Comparison of ENCODE assay signal across 8 mouse cellular contexts in the genomic region with DNA sequence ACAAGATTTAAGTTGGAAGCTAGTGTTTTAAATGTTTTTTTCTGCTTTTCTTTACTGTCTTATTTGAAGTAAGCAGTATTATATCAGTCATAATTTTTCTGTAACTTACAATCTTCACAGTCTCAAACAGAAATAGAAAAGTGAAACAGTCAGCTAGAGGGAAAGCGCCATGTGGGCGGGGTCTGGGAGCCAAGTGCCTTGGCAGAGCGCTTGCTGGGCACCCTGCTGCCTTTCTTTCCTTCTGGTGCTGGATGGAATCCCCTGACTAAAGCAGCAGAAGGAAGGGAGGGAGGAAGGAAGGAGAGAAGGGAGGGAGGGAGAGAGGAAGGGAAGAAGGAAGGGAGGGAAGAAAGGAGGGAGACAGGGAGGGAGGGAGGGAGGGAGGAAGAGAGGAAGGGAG. TPM values are rescaled to one million over a fixed set of nuclear protein-coding genes. Genes with fewer than 3 reads are reported as not detected.
DNase-seq lines count a peak whose midpoint lies in the region; ATAC-seq lines count a peak whose summit lies in the region.
"Not testable (repeated sequence)": the region's sequence is repeated elsewhere in the genome, so short reads cannot be mapped to it uniquely, and the experiment has no call there.

No protein-coding gene starts in this region.

- H3K27ac ChIP-seq in forebrain, embryonic 14.5 days (ENCODE audit: low read depth, low read length) = not testable (repeated sequence)

- H3K9ac ChIP-seq in forebrain, embryonic 14.5 days (ENCODE audit: low read length) = not testable (repeated sequence)

- not testable (repeated sequence) for ATAC-seq in forebrain, embryonic 14.5 days

- WGBS in forebrain, embryonic 14.5 days = 18% methylated on average over 3 of the region's 3 CpGs

- intact Hi-C loops in gastrocnemius, postnatal 14 days (cut with DNase I; ENCODE audit: low total_unique reads) = not testable (repeated sequence)

- not testable (repeated sequence) for H3K27me3 ChIP-seq in forebrain, embryonic 14.5 days (replicated peaks; ENCODE audit: control insufficient read depth, insufficient read depth, low read length)

- peak; percentile 26 for DNase-seq in R1 (ENCODE audit: low read depth, low spot score)
- DNase-seq in cerebellum, adult 11 months = peak; percentile 63
- DNase-seq in forebrain, embryonic 14.5 days (ENCODE audit: low spot score) = peak; percentile 65
- DNase-seq in gastrocnemius, postnatal 14 days = peak; percentile 57
- DNase-seq in heart, postnatal 4 days = peak; percentile 45
- peak; percentile 39 for DNase-seq in left cerebral cortex, adult 11 months (ENCODE audit: low spot score)
- DNase-seq in lung, postnatal 10 days = peak; percentile 35
- DNase-seq in right cerebral cortex, postnatal 36 days (ENCODE audit: low spot score in 2 of 2) = peak; percentile 56 to 68

- not testable (repeated sequence) for H3K36me3 ChIP-seq in forebrain, embryonic 14.5 days (ENCODE audit: control insufficient read depth, insufficient read depth, low read length)

- H3K4me2 ChIP-seq in forebrain, embryonic 14.5 days (ENCODE audit: low read length) = not testable (repeated sequence)

- not testable (repeated sequence) for H3K4me3 ChIP-seq in forebrain, embryonic 14.5 days (ENCODE audit: low read depth, low read length)

- not testable (repeated sequence) for H3K9me3 ChIP-seq in forebrain, embryonic 14.5 days (replicated peaks; ENCODE audit: control insufficient read depth, low read length)

- H3K4me1 ChIP-seq in forebrain, embryonic 14.5 days (ENCODE audit: control insufficient read depth, insufficient read depth, low read length) = not testable (repeated sequence)

RNA-seq across cellular contexts. Expression of gene Lrch3, which starts 25.4 kb away (rescaled TPM):
- 24.3 and 36.0 TPM in 2 replicates for polyA plus RNA-seq in forebrain, embryonic 14.5 days (2014; fragmentation: Nextera tagmentation; extraction: Ambion mirVana)
- 10 to 100 TPM; 18.1 to 21.7 TPM for total RNA-seq in gastrocnemius, postnatal 14 days (2021)
- 10 to 100 TPM; 29.0 to 30.9 TPM for total RNA-seq in heart, postnatal 4 days (2021)
